Mouse (Mus musculus): ENCODE data around the gene Vps72.
"Not testable (repeated sequence)": the region's sequence is repeated elsewhere in the genome, so short reads cannot be mapped to it uniquely, and the experiment has no call there.

GRCm38 (mm10) chr3:95134133-95134532 lies 23.3 kb downstream of the Vps72 start:
- TF ChIP-seq MAX (IDR thresholded peaks at IDR 0.05); CTCF (IDR thresholded peaks at IDR 0.05; ENCODE audit: control insufficient read depth, insufficient read depth, insufficient read length): not testable (repeated sequence)

All from C2C12 (cell line).